Mouse (Mus musculus) spleen, adult 2 months (tissue): ENCODE data around the gene Kcnip3. TPM values are rescaled to one million over a fixed set of nuclear protein-coding genes. Genes with fewer than 3 reads are reported as not detected.
A peak's percentile ranks its signal among the peaks of the same experiment; 100 is the strongest.

Experiments
- DNase-seq, 2 experiments: peaks; one replicate each; pipeline versions ENCODE4 v3.0.0 to v3.0.0-alpha.2; 2012 to 2021; ENCODE audit warnings: low spot score in 2 of 2, low read depth in 1 of 2
- H3K27ac ChIP-seq: fragments of 200-500 bp; 2 replicates; pipeline ENCODE4 v1.5.1; 2012; ENCODE audit warnings: low read length, inconsistent platforms; ENCODE audit not compliant: insufficient read depth
- H3K27me3 ChIP-seq: fragments of 200-500 bp; 2 replicates; pipeline ENCODE4 v1.6.1; 2012; ENCODE audit warnings: mild to moderate bottlenecking, moderate library complexity, low read length, inconsistent platforms; ENCODE audit not compliant: control insufficient read depth, insufficient read depth
- H3K36me3 ChIP-seq: fragments of 200-500 bp; 2 replicates; pipeline ENCODE4 v1.6.1; 2012; ENCODE audit warnings: mild to moderate bottlenecking, low read length, inconsistent platforms; ENCODE audit not compliant: control insufficient read depth, insufficient read depth
- H3K4me1 ChIP-seq: fragments of 200-500 bp; 2 replicates; pipeline ENCODE4 v1.6.1; 2011; ENCODE audit warnings: inconsistent platforms; ENCODE audit not compliant: control insufficient read depth, insufficient read depth, insufficient read length
- H3K4me3 ChIP-seq: fragments of 200-500 bp; 2 replicates; pipeline ENCODE4 v1.5.1; 2011; ENCODE audit warnings: mild to moderate bottlenecking, inconsistent platforms; ENCODE audit not compliant: insufficient read depth, insufficient read length; ENCODE audit errors: extremely low read depth
- CTCF ChIP-seq: fragments of 200-500 bp; IDR thresholded peaks from 2 replicates; pipeline ENCODE4 v1.5.1; 2011; ENCODE audit warnings: mild to moderate bottlenecking, inconsistent platforms; ENCODE audit not compliant: insufficient read depth, insufficient read length, insufficient replicate concordance; ENCODE audit errors: extremely low read depth
- POLR2A ChIP-seq: fragments of 200-500 bp; IDR thresholded peaks from 2 replicates; pipeline ENCODE4 v1.6.1; 2011; ENCODE audit warnings: low read depth, low read length, inconsistent platforms
- whole genome bisulfite sequencing: fragments of 180-500 bp; shearing (Covaris S2); methylation state at CpG from one replicate; pipeline ENCODE4 v1.1.7; 2018; 5-methylcytosine and 5-hydroxymethylcytosine counted together
- polyA plus RNA-seq: library from polyadenylated mRNA; depleted of rRNA; stranded (reverse); fragments of >200 nt; gene quantifications from 2 replicates; pipeline ENCODE4 v1.2.3, GENCODE M21; 2012

The Kcnip3 gene
- polyA plus RNA-seq, 1 experiment, result 2.3 TPM

DNA sequence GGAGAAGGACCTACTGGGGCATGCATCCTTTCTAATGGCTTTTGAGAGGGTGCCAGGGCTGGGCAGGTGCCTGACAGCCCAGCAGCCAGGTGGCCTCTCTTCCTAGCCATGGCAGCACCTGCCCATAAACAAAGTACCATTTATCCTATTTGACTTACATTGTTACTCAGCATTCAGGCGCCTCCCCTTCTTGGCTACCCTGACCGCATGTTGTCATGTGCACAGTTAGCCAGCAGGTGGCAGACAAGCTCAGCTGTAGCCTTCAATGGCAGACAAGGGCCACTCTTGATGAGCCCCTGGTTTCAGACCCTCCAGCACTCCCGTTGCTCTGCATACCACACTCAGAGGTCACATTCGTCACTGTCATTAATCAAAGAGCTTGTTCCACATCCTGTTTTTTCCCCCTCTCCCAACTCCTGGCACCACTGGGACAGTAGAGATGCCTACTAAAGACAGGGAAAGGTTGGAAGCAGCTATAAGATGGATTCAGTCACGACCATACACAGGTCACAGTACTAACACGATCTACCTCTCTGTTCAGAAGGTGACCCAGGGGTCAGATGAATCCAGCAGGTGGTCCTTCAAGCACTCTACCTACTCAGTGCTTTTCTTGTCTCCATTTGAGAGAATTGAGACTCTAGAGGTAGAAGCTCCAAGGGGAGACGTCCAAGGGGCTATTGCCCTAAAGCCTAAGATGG, 14.7 kb downstream of the Kcnip3 start:
- no peaks in the 10 kb centered on the region for H3K4me1 ChIP-seq
- H3K4me3 ChIP-seq, result no peak overlapping the region
- TF ChIP-seq CTCF (peak; percentile 81; the same call in 1 of the 2 replicates), POLR2A (no peak)
- H3K27me3 ChIP-seq, result no peaks in the 10 kb centered on the region
- 38% methylated on average over 7 of the region's 7 CpGs for WGBS
- no peak overlapping the region for H3K27ac ChIP-seq
- no peaks in the 10 kb centered on the region for H3K36me3 ChIP-seq
- DNase-seq, result peak; percentile 14 to 51

DNA sequence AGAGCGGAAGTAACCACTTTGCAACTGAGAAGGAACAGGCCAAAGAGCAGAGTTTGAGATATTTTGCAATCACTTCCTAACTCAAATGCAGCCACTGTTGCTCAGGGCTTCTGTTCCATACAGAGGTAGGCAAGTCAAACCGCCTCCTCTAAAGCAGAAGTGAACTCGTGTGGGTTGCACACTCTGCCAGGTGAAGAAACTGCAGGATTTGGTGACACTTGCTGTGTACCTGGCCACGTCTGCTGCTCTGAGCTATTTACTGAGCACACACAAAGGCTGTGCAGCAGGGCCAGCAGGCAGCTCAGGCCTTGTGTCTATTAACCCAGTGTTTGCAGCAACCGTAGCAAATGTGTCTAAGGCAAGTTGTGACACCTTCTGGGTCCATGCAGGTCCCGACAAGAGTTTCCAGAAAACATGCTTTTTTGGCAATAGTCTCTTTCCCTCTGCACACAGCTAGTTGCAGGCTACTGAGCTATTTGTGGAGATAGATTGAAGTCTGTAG, 15.7 kb downstream of the Kcnip3 start:
- H3K4me1 ChIP-seq, result no peaks in the 10 kb centered on the region
- H3K36me3 ChIP-seq, result no peaks in the 10 kb centered on the region
- no peak for DNase-seq
- TF ChIP-seq POLR2A, result no peak
- no peak overlapping the region for H3K4me3 ChIP-seq
- no peaks in the 10 kb centered on the region for H3K27me3 ChIP-seq
- WGBS, result 63% methylated on average over 6 of the region's 6 CpGs
- H3K27ac ChIP-seq, result no peak overlapping the region

DNA sequence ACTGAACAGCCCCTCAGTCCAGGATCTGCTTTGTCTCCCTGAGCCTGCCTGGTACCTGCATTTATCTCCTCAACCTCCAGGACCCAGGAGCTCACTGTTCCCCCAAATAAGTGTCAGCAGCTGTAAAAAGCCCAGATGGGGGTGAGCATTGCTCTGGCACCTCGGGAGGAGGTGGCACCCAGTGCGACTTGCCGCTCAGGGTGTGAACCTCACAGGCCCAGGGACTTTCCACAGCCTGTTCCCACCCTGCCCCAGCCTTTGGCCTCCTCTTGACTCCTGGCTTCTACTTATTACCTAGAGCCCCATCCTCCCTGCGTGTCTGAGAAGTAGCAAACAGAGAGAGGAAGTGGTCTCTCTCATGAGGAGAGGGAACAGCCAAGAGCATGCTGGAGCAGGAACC, 16.7 kb downstream of the Kcnip3 start:
- WGBS, result 18% methylated on average over 4 of the region's 4 CpGs
- no peak for DNase-seq
- Histone ChIP-seq H3K4me3 (no peak overlapping the region), H3K4me1 (no peaks in the 10 kb centered on the region), H3K36me3 (no peaks in the 10 kb centered on the region), H3K27me3 (no peaks in the 10 kb centered on the region), H3K27ac (0 out of 2 replicates have a peak overlapping the region, but pooled peaks have one; percentile 43)
- TF ChIP-seq POLR2A, result no peak
- TF ChIP-seq CTCF, result no peak

DNA sequence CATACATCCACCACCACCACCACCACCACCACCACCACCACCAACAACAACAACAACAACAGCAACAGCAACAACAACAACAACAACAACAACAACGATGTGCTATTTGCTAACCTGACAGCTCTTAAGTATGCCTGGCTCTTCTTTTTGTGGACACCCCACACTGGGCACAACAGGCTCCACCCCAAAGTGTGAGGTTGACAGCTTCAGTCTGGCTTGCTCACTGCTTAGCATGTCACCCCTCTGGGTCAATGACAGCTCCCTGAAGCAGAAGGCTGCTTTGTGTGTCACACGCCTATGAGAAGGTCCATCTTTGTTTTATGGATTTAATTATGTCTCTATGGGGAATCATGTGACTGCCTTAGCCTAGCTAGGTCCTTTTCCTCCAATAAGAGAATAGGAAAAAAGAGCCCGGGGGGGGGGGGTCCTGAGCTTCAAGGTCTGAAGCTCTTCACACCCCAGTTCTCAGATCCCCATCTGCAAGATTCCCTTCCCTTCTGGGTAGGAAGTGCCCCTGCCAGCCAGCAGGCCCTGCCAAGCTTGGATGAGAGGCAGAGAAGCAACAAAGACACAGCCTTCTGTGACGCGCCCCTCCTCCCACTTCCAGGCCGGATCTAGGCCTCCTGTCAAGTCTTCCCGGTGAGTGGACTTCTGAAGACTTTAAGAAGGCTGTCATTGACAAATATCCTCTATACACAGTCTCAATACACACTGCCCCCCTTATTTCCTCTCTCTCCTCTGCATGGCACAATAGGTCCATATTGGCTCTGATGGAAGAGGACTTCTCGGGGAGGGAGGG, 17.9 kb downstream of the Kcnip3 start:
- Histone ChIP-seq H3K4me3 (peak overlapping the region; percentile 14; the same call in 1 of the 2 replicates), H3K27ac (no peak overlapping the region), H3K36me3 (no peaks in the 10 kb centered on the region), H3K27me3 (no peaks in the 10 kb centered on the region), H3K4me1 (no peaks in the 10 kb centered on the region)
- TF ChIP-seq CTCF, result no peak
- TF ChIP-seq POLR2A, result no peak
- DNase-seq, result no peak
- 83% methylated on average over 8 of the region's 8 CpGs for WGBS

DNA sequence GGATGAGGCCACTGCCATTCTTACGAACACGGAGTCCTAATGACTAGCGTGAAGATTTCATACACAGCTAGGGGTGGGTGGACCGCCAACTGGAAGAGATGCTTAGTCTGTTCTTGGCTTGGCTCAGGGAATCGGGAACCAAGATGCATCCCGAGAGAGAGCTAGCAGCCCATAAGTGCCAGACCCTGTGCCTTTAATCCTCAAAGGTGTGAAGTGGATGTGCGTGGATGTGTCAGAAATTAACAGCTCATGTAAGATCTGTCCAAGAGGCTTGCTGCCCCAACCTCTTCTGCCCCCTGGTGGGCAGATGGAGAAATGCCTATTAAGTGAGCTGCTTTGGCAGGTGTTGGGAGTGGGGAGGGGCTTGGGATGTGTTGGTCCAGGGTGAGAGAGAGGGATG, 20.8 kb downstream of the Kcnip3 start:
- WGBS, result 66% methylated on average over 7 of the region's 7 CpGs
- no peaks in the 10 kb centered on the region for H3K27me3 ChIP-seq
- no peaks in the 10 kb centered on the region for H3K36me3 ChIP-seq
- TF ChIP-seq POLR2A (no peak), CTCF (peak; percentile 67; the same call in 1 of the 2 replicates)
- H3K27ac ChIP-seq, result no peak overlapping the region
- no peak overlapping the region for H3K4me3 ChIP-seq
- peak in 1 of 2 experiments; percentile 26 for DNase-seq
- no peaks in the 10 kb centered on the region for H3K4me1 ChIP-seq

DNA sequence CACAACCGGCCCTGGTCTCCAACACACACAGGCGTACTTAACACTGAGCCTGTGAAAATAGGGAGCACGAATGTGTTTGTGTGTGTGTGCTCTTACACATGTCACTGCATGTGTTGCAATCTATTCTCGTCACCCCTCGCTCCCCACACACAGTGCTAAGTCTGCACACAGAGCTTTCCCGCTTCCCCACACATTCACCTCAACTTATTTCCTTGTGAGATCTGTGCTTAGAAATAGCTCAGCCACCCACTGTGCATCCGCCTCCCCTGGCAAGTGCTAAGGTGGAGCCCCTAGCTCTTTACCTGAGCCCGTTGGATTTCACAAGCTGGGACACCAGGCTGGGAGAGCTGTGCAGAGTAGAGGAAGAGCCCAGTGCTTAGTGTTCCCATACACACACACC, 23.1 kb downstream of the Kcnip3 start:
- TF ChIP-seq CTCF (no peak), POLR2A (no peak)
- WGBS, result 88% methylated on average over 8 of the region's 8 CpGs
- H3K4me1 ChIP-seq, result no peaks in the 10 kb centered on the region
- H3K4me3 ChIP-seq, result no peak overlapping the region
- no peak overlapping the region for H3K27ac ChIP-seq
- DNase-seq, result no peak
- H3K36me3 ChIP-seq, result no peaks in the 10 kb centered on the region
- H3K27me3 ChIP-seq, result no peaks in the 10 kb centered on the region
